Mouse (Mus musculus): ENCODE results near the gene Ccdc163.
"Not testable (repeated sequence)": the region's sequence is repeated elsewhere in the genome, so short reads cannot be mapped to it uniquely, and the experiment has no call there.

Ccdc163 gene

GRCm38 (mm10) chr4:116708201-116708764, at the start of gene Ccdc163, which contains the start of gene Mmachc:
Gene Ccdc163, plus strand, starts transcription at chr4:116708509.
Gene Mmachc, minus strand, starts transcription at chr4:116708406.
- peak; percentile 91 for DNase-seq (ENCODE audit: low read depth, low spot score)

GRCm38 (mm10) chr4:116659474-116659873, 48.8 kb upstream of the Ccdc163 start:
- no peak for DNase-seq (ENCODE audit: low read depth, low spot score)

GRCm38 (mm10) chr4:116659916-116660315, 48.4 kb upstream of the Ccdc163 start:
- DNase-seq (ENCODE audit: low read depth, low spot score): not testable (repeated sequence)

- no peak for DNase-seq (ENCODE audit: low read depth, low spot score)
Observed at GRCm38 (mm10) chr4:116660829-116661228, 47.5 kb upstream of the Ccdc163 start.

GRCm38 (mm10) chr4:116661998-116662397, 46.3 kb upstream of the Ccdc163 start:
- no peak for DNase-seq (ENCODE audit: low read depth, low spot score)

- no peak for DNase-seq (ENCODE audit: low read depth, low spot score)
Observed at GRCm38 (mm10) chr4:116666625-116667024, 41.7 kb upstream of the Ccdc163 start.

- DNase-seq (ENCODE audit: low read depth, low spot score): no peak
Observed at GRCm38 (mm10) chr4:116668145-116668544, 40.2 kb upstream of the Ccdc163 start.

- no peak for DNase-seq (ENCODE audit: low read depth, low spot score)
Observed at GRCm38 (mm10) chr4:116669291-116669690, 39.0 kb upstream of the Ccdc163 start.

- no peak for DNase-seq (ENCODE audit: low read depth, low spot score)
Observed at GRCm38 (mm10) chr4:116672785-116673184, 35.5 kb upstream of the Ccdc163 start.

GRCm38 (mm10) chr4:116674761-116675160, 33.5 kb upstream of the Ccdc163 start:
- not testable (repeated sequence) for DNase-seq (ENCODE audit: low read depth, low spot score)

- DNase-seq (ENCODE audit: low read depth, low spot score): no peak
Observed at GRCm38 (mm10) chr4:116676027-116676426, 32.3 kb upstream of the Ccdc163 start.

GRCm38 (mm10) chr4:116677808-116678207, 30.5 kb upstream of the Ccdc163 start:
- DNase-seq (ENCODE audit: low read depth, low spot score): no peak

- DNase-seq (ENCODE audit: low read depth, low spot score): no peak
Observed at GRCm38 (mm10) chr4:116679141-116679540, 29.2 kb upstream of the Ccdc163 start.

- DNase-seq (ENCODE audit: low read depth, low spot score): not testable (repeated sequence)
Observed at GRCm38 (mm10) chr4:116680521-116680920, 27.8 kb upstream of the Ccdc163 start.

GRCm38 (mm10) chr4:116683957-116684356, 24.4 kb upstream of the Ccdc163 start:
- no peak for DNase-seq (ENCODE audit: low read depth, low spot score)

- DNase-seq (ENCODE audit: low read depth, low spot score): no peak
Observed at GRCm38 (mm10) chr4:116684665-116685064, 23.6 kb upstream of the Ccdc163 start.

GRCm38 (mm10) chr4:116685402-116686061, 22.8 kb upstream of the Ccdc163 start, which contains the start of gene Prdx1:
Gene Prdx1, plus strand, starts transcription at chr4:116685544.
- peak; percentile 90 for DNase-seq (ENCODE audit: low read depth, low spot score)

GRCm38 (mm10) chr4:116687041-116687440, 21.3 kb upstream of the Ccdc163 start:
- DNase-seq (ENCODE audit: low read depth, low spot score): no peak

- DNase-seq (ENCODE audit: low read depth, low spot score): no peak
Observed at GRCm38 (mm10) chr4:116689309-116689876, 18.9 kb upstream of the Ccdc163 start.

- DNase-seq (ENCODE audit: low read depth, low spot score): no peak
Observed at GRCm38 (mm10) chr4:116692146-116692545, 16.2 kb upstream of the Ccdc163 start.

- DNase-seq (ENCODE audit: low read depth, low spot score): no peak
Observed at GRCm38 (mm10) chr4:116693785-116694184, 14.5 kb upstream of the Ccdc163 start.

GRCm38 (mm10) chr4:116698693-116699342, 9.5 kb upstream of the Ccdc163 start:
- DNase-seq (ENCODE audit: low read depth, low spot score): no peak
